In genomic region chr7:128544566-128545262, GRCm38 (mm10) we compare ENCODE assay signal across 25 mouse cellular contexts. TPM values are rescaled to one million over a fixed set of nuclear protein-coding genes. Genes with fewer than 3 reads are reported as not detected.
DNase-seq lines count a peak whose midpoint lies in the region; ATAC-seq and TF ChIP-seq lines count a peak whose summit lies in the region.
"Had no signal": no experiment of that assay in that cellular context is flagged by ENCODE, and none has a peak within 500 bp of the region (broad histone marks: within the 10 kb centered on the region; RNA-seq: fewer than 3 reads in every experiment).

No protein-coding gene starts in this region.

- TF ChIP-seq POLR2A in heart, adult 2 months (IDR thresholded peaks at IDR 0.05; ENCODE audit: insufficient read depth, low read depth, low read length), result no peak

- H3K27me3 ChIP-seq in heart, adult 2 months (ENCODE audit: control insufficient read depth, insufficient read depth, low read length), result no peaks in the 10 kb centered on the region
- no peaks in the 10 kb centered on the region for H3K27me3 ChIP-seq in heart, embryonic 10.5 days (ENCODE audit: insufficient read depth, poor library complexity, severe bottlenecking)
- no peaks in the 10 kb centered on the region for H3K27me3 ChIP-seq in midbrain, postnatal 0 days (ENCODE audit: insufficient read depth, low read length)
- no peaks in the 10 kb centered on the region; the same call in 1 of the 2 replicates for H3K27me3 ChIP-seq in midbrain, embryonic 10.5 days (ENCODE audit: low read depth, poor library complexity, severe bottlenecking)
- H3K27me3 ChIP-seq: forebrain, embryonic 13.5 days; heart, embryonic 12.5 days; hindbrain, embryonic 15.5 days; neural tube, embryonic 15.5 days had no signal

- 80% methylated on average over 7 of the region's 7 CpGs for WGBS in heart, adult 2 months
- WGBS in heart, embryonic 10.5 days, result 91% methylated on average over 7 of the region's 7 CpGs
- 71% methylated on average over 7 of the region's 7 CpGs for WGBS in midbrain, postnatal 0 days
- WGBS in midbrain, embryonic 10.5 days, result 89% methylated on average over 7 of the region's 7 CpGs

- no peak overlapping the region for H3K4me2 ChIP-seq in midbrain, postnatal 0 days (ENCODE audit: low read depth, low read length, poor library complexity, severe bottlenecking)
- H3K4me2 ChIP-seq: forebrain, embryonic 13.5 days; heart, embryonic 12.5 days; hindbrain, embryonic 15.5 days; neural tube, embryonic 15.5 days had no signal

- no peak for TF ChIP-seq EP300 in heart, adult 2 months (IDR thresholded peaks at IDR 0.05; ENCODE audit: insufficient read depth, low read depth, low read length)

- H3K27ac ChIP-seq in heart, adult 2 months, result peak overlapping the region; percentile 29
- no peak overlapping the region for H3K27ac ChIP-seq in heart, embryonic 10.5 days
- H3K27ac ChIP-seq in midbrain, postnatal 0 days (ENCODE audit: low read depth, low read length), result 0 out of 2 replicates have a peak overlapping the region, but pooled peaks have one; percentile 18
- no peak overlapping the region for H3K27ac ChIP-seq in midbrain, embryonic 10.5 days (replicated peaks)
- H3K27ac ChIP-seq: forebrain, embryonic 13.5 days; hindbrain, embryonic 10.5 days; hindbrain, embryonic 15.5 days; liver, embryonic 14.5 days; macrophage; neural tube, embryonic 15.5 days had no signal

- no peaks in the 10 kb centered on the region for H3K79me2 ChIP-seq in heart, adult 2 months (replicated peaks; ENCODE audit: control insufficient read depth, insufficient read depth, low read length)

- no peak overlapping the region for H3K4me3 ChIP-seq in heart, adult 2 months
- no peak overlapping the region for H3K4me3 ChIP-seq in heart, embryonic 10.5 days
- no peak overlapping the region for H3K4me3 ChIP-seq in midbrain, postnatal 0 days (ENCODE audit: low read depth, low read length)
- no peak overlapping the region for H3K4me3 ChIP-seq in midbrain, embryonic 10.5 days
- H3K4me3 ChIP-seq: forebrain, embryonic 13.5 days; heart, embryonic 12.5 days; hindbrain, embryonic 10.5 days; hindbrain, embryonic 15.5 days; neural tube, embryonic 15.5 days had no signal

- intact Hi-C loops in heart, adult 2 months (cut with DNase I), result no loop called here

- no peak for DNase-seq in heart, adult 2 months
- no peak for DNase-seq in heart, embryonic 10.5 days (ENCODE audit: low spot score)
- DNase-seq in kidney, adult 11 months, result peak; percentile 63
- no peak for DNase-seq in kidney, postnatal 4 days
- DNase-seq in midbrain, postnatal 0 days (ENCODE audit: low spot score), result no peak
- DNase-seq in midbrain, embryonic 10.5 days (ENCODE audit: low spot score), result no peak
- DNase-seq: B cell, adult 2 months; cerebellum, adult 11 months; cerebellum, adult 9-10 months; cerebellum, postnatal 36 days; kidney, adult 18-20 months; kidney, postnatal 10 days; liver; lung, adult 2 months; lung, postnatal 10 days; retina, postnatal 1 day; right cerebral cortex, postnatal 14 days had no signal

- TF ChIP-seq CTCF in heart, adult 2 months (IDR thresholded peaks at IDR 0.05), result no peak
- no peak for TF ChIP-seq CTCF in midbrain, postnatal 0 days (IDR thresholded peaks at IDR 0.05)

- no peak for ATAC-seq in midbrain, postnatal 0 days (ENCODE audit: low FRiP score)
- ATAC-seq: forebrain, embryonic 13.5 days; inflammation-experienced regulatory T-cells, adult 6 months had no signal

- H3K36me3 ChIP-seq in heart, adult 2 months (ENCODE audit: control insufficient read depth, insufficient read depth, low read length), result peaks cover 44% of the 10 kb centered on the region
- peaks cover 85% of the 10 kb centered on the region for H3K36me3 ChIP-seq in heart, embryonic 10.5 days
- H3K36me3 ChIP-seq in midbrain, postnatal 0 days (ENCODE audit: insufficient read depth, low read length), result no peaks in the 10 kb centered on the region
- peaks cover 38% of the 10 kb centered on the region for H3K36me3 ChIP-seq in midbrain, embryonic 10.5 days
- H3K36me3 ChIP-seq: hindbrain, embryonic 15.5 days; neural tube, embryonic 15.5 days had no signal

- peaks cover 30% of the 10 kb centered on the region for H3K4me1 ChIP-seq in heart, adult 2 months (ENCODE audit: control insufficient read depth, insufficient read depth, low read length)
- H3K4me1 ChIP-seq in heart, embryonic 10.5 days, result peaks cover 49% of the 10 kb centered on the region
- H3K4me1 ChIP-seq in midbrain, postnatal 0 days (ENCODE audit: insufficient read depth, low read length), result peaks cover 5% of the 10 kb centered on the region; the same call in 1 of the 2 replicates
- H3K4me1 ChIP-seq in midbrain, embryonic 10.5 days, result peaks cover 12% of the 10 kb centered on the region

- no peak overlapping the region for H3K9ac ChIP-seq in heart, adult 2 months (ENCODE audit: low read depth, low read length)
- no peak overlapping the region for H3K9ac ChIP-seq in midbrain, postnatal 0 days (replicated peaks; ENCODE audit: low read length, poor library complexity, severe bottlenecking)
- H3K9ac ChIP-seq: forebrain, embryonic 13.5 days; heart, embryonic 12.5 days; hindbrain, embryonic 15.5 days; liver, embryonic 14.5 days; neural tube, embryonic 15.5 days had no signal

- no peaks in the 10 kb centered on the region for H3K9me3 ChIP-seq in heart, embryonic 10.5 days
- no peaks in the 10 kb centered on the region for H3K9me3 ChIP-seq in midbrain, postnatal 0 days (ENCODE audit: low read length)
- H3K9me3 ChIP-seq in midbrain, embryonic 10.5 days (replicated peaks), result no peaks in the 10 kb centered on the region
- H3K9me3 ChIP-seq: forebrain, embryonic 13.5 days; heart, embryonic 12.5 days; hindbrain, embryonic 10.5 days; hindbrain, embryonic 15.5 days; neural tube, embryonic 15.5 days had no signal

RNA-seq across cellular contexts. Expression of gene Bag3, which starts 21.3 kb away (rescaled TPM):
- total RNA-seq in heart, adult 2 months (2021), result 100 to 1,000 TPM; 259 to 296 TPM
- 133 and 148 TPM in 2 replicates for polyA plus RNA-seq in heart, adult 2 months (2012; rRNA removed)
- polyA plus RNA-seq in heart, embryonic 10.5 days (2016; fragmentation: Nextera tagmentation; extraction: Ambion mirVana), result 13.3 and 19.8 TPM in 2 replicates
- total RNA-seq in midbrain, postnatal 0 days (2014; rRNA removed), result 4.2 and 4.9 TPM in 2 replicates
- polyA plus RNA-seq in midbrain, postnatal 0 days (2015; fragmentation: Nextera tagmentation; extraction: Ambion mirVana), result 3.7 and 4.0 TPM in 2 replicates
- 6.4 and 7.2 TPM in 2 replicates for polyA plus RNA-seq in midbrain, embryonic 10.5 days (2016; fragmentation: Nextera tagmentation; extraction: Ambion mirVana)

Comparison
In these comparisons a context has a peak if more than half of its experiments do, and no peak if none do; other contexts are left out.
1. H3K27ac ChIP-seq: peak in heart, adult 2 months (single experiment) and midbrain, postnatal 0 days (single experiment); none in heart, embryonic 10.5 days (single experiment) and midbrain, embryonic 10.5 days (single experiment).